Mouse (Mus musculus) limb, embryonic 13.5 days (tissue): ENCODE results near the gene Podxl. TPM values are rescaled to one million over a fixed set of nuclear protein-coding genes. Genes with fewer than 3 reads are reported as not detected.

Experiments used
- ATAC-seq: fragments of 200-750 bp; cut with Nextera tagmentation; 2 replicates; pipeline ENCODE4 v1.8.0; 2017; ENCODE audit warnings: low read depth, moderate number of reproducible peaks, moderate TSS enrichment; ENCODE audit not compliant: low FRiP score
- H3K27ac ChIP-seq: fragments of 300-500 bp; sonication (generic); 2 replicates; pipeline ENCODE4 v1.5.1; 2015; ENCODE audit warnings: inconsistent platforms, mild to moderate bottlenecking, moderate library complexity
- H3K27me3 ChIP-seq: fragments of 300-500 bp; sonication (generic); 2 replicates; pipeline ENCODE4 v1.6.1; 2015; ENCODE audit warnings: mild to moderate bottlenecking, inconsistent platforms
- H3K36me3 ChIP-seq: fragments of 300-500 bp; sonication (generic); 2 replicates; pipeline ENCODE4 v1.6.1; 2015; ENCODE audit warnings: inconsistent platforms, mild to moderate bottlenecking, moderate library complexity
- H3K4me1 ChIP-seq: fragments of 300-500 bp; sonication (generic); 2 replicates; pipeline ENCODE4 v1.6.1; 2015; ENCODE audit warnings: inconsistent platforms
- H3K4me2 ChIP-seq: fragments of 300-500 bp; sonication (generic); replicated peaks from 2 replicates; pipeline ENCODE4 v1.6.1; 2015; ENCODE audit warnings: inconsistent platforms, mild to moderate bottlenecking, moderate library complexity
- H3K4me3 ChIP-seq: fragments of 300-500 bp; sonication (generic); 2 replicates; pipeline ENCODE4 v1.5.1; 2015; ENCODE audit warnings: moderate library complexity, mild to moderate bottlenecking, inconsistent platforms
- H3K9ac ChIP-seq: fragments of 300-500 bp; sonication (generic); 2 replicates; pipeline ENCODE4 v1.6.1; 2015; ENCODE audit warnings: mild to moderate bottlenecking, inconsistent platforms
- H3K9me3 ChIP-seq: fragments of 300-500 bp; sonication (generic); 2 replicates; pipeline ENCODE4 v1.6.1; 2016; ENCODE audit warnings: inconsistent platforms
- WGBS: fragments of 180-500 bp; shearing (Covaris S2); methylation state at CpG from one replicate; pipeline ENCODE4 v1.1.7; 2015; 5-methylcytosine and 5-hydroxymethylcytosine counted together
- polyA plus RNA-seq: library from polyadenylated mRNA; unstranded; fragments of >200 nt; fragmentation: Nextera tagmentation; extraction: Ambion mirVana; gene quantifications from 2 replicates; pipeline ENCODE4 v1.2.1, GENCODE M21; 2015

The Podxl gene
- polyA plus RNA-seq: 6.5 and 7.4 TPM in 2 replicates

GRCm38 (mm10) chr6:31563235-31564181, at the start of gene Podxl:
Gene Podxl, minus strand, starts transcription at chr6:31563981.
- H3K27ac ChIP-seq: no peak within 1 kb of the TSS
- ATAC-seq: peak; percentile 83
- WGBS: under 1% methylated on average over 73 of the region's 91 CpGs

GRCm38 (mm10) chr6:31612560-31613270, 48.9 kb upstream of the Podxl start:
- Histone ChIP-seq H3K27me3 (no peaks in the 10 kb centered on the region), H3K9ac (no peak overlapping the region), H3K4me1 (no peaks in the 10 kb centered on the region), H3K36me3 (no peaks in the 10 kb centered on the region), H3K9me3 (no peaks in the 10 kb centered on the region), H3K27ac (no peak overlapping the region), H3K4me2 (no peak overlapping the region), H3K4me3 (no peak overlapping the region)
- WGBS: 75% methylated on average over 17 of the region's 17 CpGs
- no peak for ATAC-seq

More at GRCm38 (mm10) chr6:31563235-31564181, at the start of gene Podxl:
- Histone ChIP-seq H3K4me2 (peak within 1 kb of the TSS; percentile 91), H3K4me1 (peaks cover 31% of the 10 kb centered on the region), H3K9ac (peak within 1 kb of the TSS; percentile 64), H3K36me3 (no peaks in the 10 kb centered on the region), H3K27me3 (peaks cover 97% of the 10 kb centered on the region), H3K4me3 (peak within 1 kb of the TSS; percentile 61), H3K9me3 (no peaks in the 10 kb centered on the region)

GRCm38 (mm10) chr6:31606429-31606828, 42.6 kb upstream of the Podxl start:
- H3K4me2 ChIP-seq: no peak overlapping the region
- ATAC-seq: no peak
- no peak overlapping the region for H3K27ac ChIP-seq
- H3K9ac ChIP-seq: no peak overlapping the region
- H3K4me1 ChIP-seq: peaks cover 5% of the 10 kb centered on the region
- H3K36me3 ChIP-seq: no peaks in the 10 kb centered on the region
- no peaks in the 10 kb centered on the region for H3K9me3 ChIP-seq
- H3K27me3 ChIP-seq: no peaks in the 10 kb centered on the region
- WGBS: 65% methylated on average over 4 of the region's 4 CpGs
- no peak overlapping the region for H3K4me3 ChIP-seq

- Histone ChIP-seq H3K27ac (0 out of 2 replicates have a peak overlapping the region, but pooled peaks have one; percentile 1), H3K36me3 (no peaks in the 10 kb centered on the region), H3K9ac (no peak overlapping the region), H3K4me3 (no peak overlapping the region), H3K4me1 (peaks cover 19% of the 10 kb centered on the region), H3K9me3 (no peaks in the 10 kb centered on the region), H3K4me2 (no peak overlapping the region; the same call in 1 of the 2 replicates), H3K27me3 (no peaks in the 10 kb centered on the region)
- 86% methylated on average over 7 of the region's 7 CpGs for WGBS
- no peak for ATAC-seq
Measured at GRCm38 (mm10) chr6:31604629-31605265, 41.0 kb upstream of the Podxl start.

GRCm38 (mm10) chr6:31602489-31602888, 38.7 kb upstream of the Podxl start:
- ATAC-seq: no peak
- Histone ChIP-seq H3K9me3 (no peaks in the 10 kb centered on the region), H3K4me2 (no peak overlapping the region), H3K27me3 (no peaks in the 10 kb centered on the region), H3K27ac (no peak overlapping the region), H3K4me1 (peaks cover 21% of the 10 kb centered on the region), H3K9ac (no peak overlapping the region), H3K4me3 (no peak overlapping the region), H3K36me3 (no peaks in the 10 kb centered on the region)
- 80% methylated on average over 4 of the region's 4 CpGs for WGBS

- no peaks in the 10 kb centered on the region for H3K9me3 ChIP-seq
- peaks cover 33% of the 10 kb centered on the region for H3K4me1 ChIP-seq
- ATAC-seq: no peak
- H3K27me3 ChIP-seq: no peaks in the 10 kb centered on the region
- H3K4me2 ChIP-seq: no peak overlapping the region
- no peak overlapping the region for H3K4me3 ChIP-seq
- no peak overlapping the region for H3K9ac ChIP-seq
- 33% methylated on average over 3 of the region's 3 CpGs for WGBS
- no peaks in the 10 kb centered on the region for H3K36me3 ChIP-seq
- 0 out of 2 replicates have a peak overlapping the region, but pooled peaks have one; percentile 48 for H3K27ac ChIP-seq
Measured at GRCm38 (mm10) chr6:31601131-31601530, 37.4 kb upstream of the Podxl start.

- Histone ChIP-seq H3K9ac (no peak overlapping the region), H3K9me3 (no peaks in the 10 kb centered on the region), H3K4me2 (no peak overlapping the region), H3K27me3 (no peaks in the 10 kb centered on the region), H3K4me1 (peaks cover 33% of the 10 kb centered on the region), H3K4me3 (no peak overlapping the region), H3K36me3 (no peaks in the 10 kb centered on the region), H3K27ac (no peak overlapping the region)
- 19% methylated on average over 3 of the region's 3 CpGs for WGBS
- 0 out of 2 replicates have a peak, but pooled peaks have one; percentile 13 for ATAC-seq
Measured at GRCm38 (mm10) chr6:31599863-31600262, 36.1 kb upstream of the Podxl start.

- H3K36me3 ChIP-seq: no peaks in the 10 kb centered on the region
- H3K27me3 ChIP-seq: no peaks in the 10 kb centered on the region
- no peak overlapping the region for H3K4me3 ChIP-seq
- 64% methylated on average over 6 of the region's 6 CpGs for WGBS
- no peak overlapping the region for H3K27ac ChIP-seq
- peaks cover 33% of the 10 kb centered on the region for H3K4me1 ChIP-seq
- ATAC-seq: no peak
- H3K9me3 ChIP-seq: no peaks in the 10 kb centered on the region
- no peak overlapping the region for H3K9ac ChIP-seq
- H3K4me2 ChIP-seq: no peak overlapping the region
Measured at GRCm38 (mm10) chr6:31598349-31598911, 34.6 kb upstream of the Podxl start.

- H3K27ac ChIP-seq: no peak overlapping the region
- ATAC-seq: 0 out of 2 replicates have a peak, but pooled peaks have one; percentile 25
- no peak overlapping the region for H3K9ac ChIP-seq
- H3K36me3 ChIP-seq: no peaks in the 10 kb centered on the region
- 40% methylated on average over 4 of the region's 4 CpGs for WGBS
- H3K27me3 ChIP-seq: no peaks in the 10 kb centered on the region
- no peak overlapping the region for H3K4me2 ChIP-seq
- no peak overlapping the region for H3K4me3 ChIP-seq
- peaks cover 38% of the 10 kb centered on the region for H3K4me1 ChIP-seq
- no peaks in the 10 kb centered on the region for H3K9me3 ChIP-seq
Measured at GRCm38 (mm10) chr6:31597136-31597460, 33.3 kb upstream of the Podxl start.

- Histone ChIP-seq H3K27ac (no peak overlapping the region), H3K4me3 (no peak overlapping the region), H3K36me3 (no peaks in the 10 kb centered on the region), H3K9ac (no peak overlapping the region), H3K4me1 (peaks cover 34% of the 10 kb centered on the region), H3K27me3 (no peaks in the 10 kb centered on the region), H3K4me2 (no peak overlapping the region), H3K9me3 (no peaks in the 10 kb centered on the region)
- WGBS: 21% methylated on average over 20 of the region's 20 CpGs
- ATAC-seq: peak; percentile 69; the same call in 1 of the 2 replicates
Measured at GRCm38 (mm10) chr6:31596346-31597135, 32.8 kb upstream of the Podxl start.
